8 mouse cellular contexts compared by ENCODE assay signal in genomic region chr15:11908166-11908565, GRCm38 (mm10). TPM values are rescaled to one million over a fixed set of nuclear protein-coding genes. Genes with fewer than 3 reads are reported as not detected.
A peak's percentile ranks its signal among the peaks of the same experiment; 100 is the strongest.
DNase-seq lines count a peak whose midpoint lies in the region; ATAC-seq and TF ChIP-seq lines count a peak whose summit lies in the region.

No protein-coding gene starts in this region.

- H3K27ac ChIP-seq in hindbrain, postnatal 0 days: no peak overlapping the region
- H3K27ac ChIP-seq in liver, embryonic 15.5 days (replicated peaks): no peak overlapping the region

- no peaks in the 10 kb centered on the region for H3K36me3 ChIP-seq in hindbrain, postnatal 0 days (ENCODE audit: insufficient read depth, low read length)
- H3K36me3 ChIP-seq in liver, embryonic 15.5 days (replicated peaks): no peaks in the 10 kb centered on the region

- WGBS in hindbrain, postnatal 0 days: 13% methylated on average over 11 of the region's 11 CpGs
- WGBS in liver, embryonic 15.5 days (ENCODE audit: insufficient replicate concordance): 14% methylated on average over 11 of the region's 11 CpGs

- peaks cover 21% of the 10 kb centered on the region for H3K27me3 ChIP-seq in hindbrain, postnatal 0 days (ENCODE audit: insufficient read depth, low read length)
- H3K27me3 ChIP-seq in liver, embryonic 15.5 days: peaks cover 57% of the 10 kb centered on the region

- TF ChIP-seq CTCF in hindbrain, postnatal 0 days (IDR thresholded peaks at IDR 0.05; ENCODE audit: low read depth): no peak

- no peak for ATAC-seq in hindbrain, postnatal 0 days
- ATAC-seq in liver, embryonic 15.5 days (ENCODE audit: insufficient read depth): no peak

- no peak overlapping the region for H3K9ac ChIP-seq in hindbrain, postnatal 0 days (replicated peaks; ENCODE audit: low read length)
- no peak overlapping the region for H3K9ac ChIP-seq in liver, embryonic 15.5 days

- peaks cover 9% of the 10 kb centered on the region; the same call in 1 of the 2 replicates for H3K4me1 ChIP-seq in hindbrain, postnatal 0 days (ENCODE audit: insufficient read depth, low read length)
- H3K4me1 ChIP-seq in liver, embryonic 15.5 days (replicated peaks): peaks cover 5% of the 10 kb centered on the region

- peak; percentile 35 for DNase-seq in retina, postnatal 1 day
- DNase-seq in retina, embryonic 14.5 days (ENCODE audit: low spot score): no peak
- no peak for DNase-seq in hindbrain, postnatal 0 days (ENCODE audit: low spot score)
- DNase-seq in yolk sac, embryonic 10.5 days (ENCODE audit: low spot score): peak; percentile 59
- DNase-seq in left cerebral cortex, adult 8-10 months (ENCODE audit: low spot score in 2 of 2): no peak
- DNase-seq in thymus, adult 18-20 months: no peak
- no peak for DNase-seq in spleen, postnatal 36 days (ENCODE audit: low spot score in 2 of 2)

- no peaks in the 10 kb centered on the region for H3K9me3 ChIP-seq in hindbrain, postnatal 0 days (ENCODE audit: low read length)
- no peaks in the 10 kb centered on the region for H3K9me3 ChIP-seq in liver, embryonic 15.5 days (replicated peaks)

- H3K4me3 ChIP-seq in hindbrain, postnatal 0 days (ENCODE audit: low read length): peak overlapping the region; percentile 7; the same call in 1 of the 2 replicates
- no peak overlapping the region for H3K4me3 ChIP-seq in liver, embryonic 15.5 days (replicated peaks)

- H3K4me2 ChIP-seq in hindbrain, postnatal 0 days (ENCODE audit: low read depth, low read length): peak overlapping the region; percentile 33
- peak overlapping the region; percentile 25 for H3K4me2 ChIP-seq in liver, embryonic 15.5 days

RNA-seq across cellular contexts. Expression of gene Npr3, which starts 1.1 kb away (rescaled TPM):
- total RNA-seq in hindbrain, postnatal 0 days (2014; rRNA removed): 1.3 and 2.9 TPM in 2 replicates
- 0.66 and 0.74 TPM in 2 replicates for polyA plus RNA-seq in hindbrain, postnatal 0 days (2015; fragmentation: Nextera tagmentation; extraction: Ambion mirVana)
- 1.5 TPM in 2 replicates for polyA plus RNA-seq in liver, embryonic 15.5 days (2015; fragmentation: Nextera tagmentation; extraction: Ambion mirVana)
- total RNA-seq in left cerebral cortex, adult 8-10 months (2022): 10 to 100 TPM in 3 of 4 experiments, 1 to 10 TPM in 1; 9.4 to 11.6 (median 10.6) TPM

Comparison
In these comparisons a context has a peak if more than half of its experiments do, and no peak if none do; other contexts are left out.
1. DNase-seq: peak in retina, postnatal 1 day (single experiment) and yolk sac, embryonic 10.5 days (single experiment); none in retina, embryonic 14.5 days (single experiment), hindbrain, postnatal 0 days (single experiment), left cerebral cortex, adult 8-10 months (0 of 2), thymus, adult 18-20 months (0 of 2) and spleen, postnatal 36 days (0 of 2).